Mouse (Mus musculus) liver, embryonic 15.5 days (tissue): ENCODE measurements around the gene Atp8a2. TPM values are rescaled to one million over a fixed set of nuclear protein-coding genes. Genes with fewer than 3 reads are reported as not detected.

Source experiments
- ATAC-seq: fragments of 200-750 bp; cut with Nextera tagmentation; 2 replicates; pipeline ENCODE4 v1.8.0; 2017; ENCODE audit warnings: moderate number of reproducible peaks, mild to moderate bottlenecking, moderate library complexity; ENCODE audit not compliant: insufficient read depth
- H3K27ac ChIP-seq: fragments of 300-500 bp; sonication (generic); replicated peaks from 2 replicates; pipeline ENCODE4 v1.5.1; 2015; ENCODE audit warnings: mild to moderate bottlenecking, inconsistent platforms
- H3K27me3 ChIP-seq: fragments of 300-500 bp; sonication (generic); 2 replicates; pipeline ENCODE4 v1.6.1; 2015; ENCODE audit warnings: mild to moderate bottlenecking, inconsistent platforms
- H3K36me3 ChIP-seq: fragments of 300-500 bp; sonication (generic); replicated peaks from 2 replicates; pipeline ENCODE4 v1.6.1; 2015; ENCODE audit warnings: moderate library complexity, mild to moderate bottlenecking, inconsistent platforms
- H3K4me1 ChIP-seq: fragments of 300-500 bp; sonication (generic); replicated peaks from 2 replicates; pipeline ENCODE4 v1.6.1; 2015; ENCODE audit warnings: inconsistent platforms
- H3K4me2 ChIP-seq: fragments of 300-500 bp; sonication (generic); 2 replicates; pipeline ENCODE4 v1.6.1; 2015; ENCODE audit warnings: moderate library complexity, mild to moderate bottlenecking, inconsistent platforms
- H3K4me3 ChIP-seq: fragments of 300-500 bp; sonication (generic); replicated peaks from 2 replicates; pipeline ENCODE4 v1.5.1; 2015; ENCODE audit warnings: mild to moderate bottlenecking, inconsistent platforms
- H3K9ac ChIP-seq: fragments of 300-500 bp; sonication (generic); 2 replicates; pipeline ENCODE4 v1.6.1; 2015; ENCODE audit warnings: moderate library complexity, mild to moderate bottlenecking, inconsistent platforms
- H3K9me3 ChIP-seq: fragments of 300-500 bp; sonication (generic); replicated peaks from 2 replicates; pipeline ENCODE4 v1.6.1; 2016; ENCODE audit warnings: inconsistent platforms
- WGBS: fragments of 180-500 bp; shearing (Covaris S2); methylation state at CpG from one replicate; pipeline ENCODE4 v1.1.7; 2015; ENCODE audit warnings: mixed read lengths; ENCODE audit not compliant: insufficient replicate concordance; 5-methylcytosine and 5-hydroxymethylcytosine counted together
- polyA plus RNA-seq: library from polyadenylated mRNA; unstranded; fragments of >200 nt; fragmentation: Nextera tagmentation; extraction: Ambion mirVana; gene quantifications from 2 replicates; pipeline ENCODE4 v1.2.1, GENCODE M21; 2015

The Atp8a2 gene
- polyA plus RNA-seq, 1 experiment from 2014 or later = 3.5 TPM

- Histone ChIP-seq H3K4me3 (no peak overlapping the region), H3K4me2 (no peak overlapping the region), H3K27me3 (no peaks in the 10 kb centered on the region), H3K27ac (no peak overlapping the region), H3K9me3 (no peaks in the 10 kb centered on the region), H3K4me1 (no peaks in the 10 kb centered on the region), H3K9ac (no peak overlapping the region), H3K36me3 (no peaks in the 10 kb centered on the region)
- 50% methylated on average over 7 of the region's 7 CpGs for WGBS
- no peak for ATAC-seq
These were observed 389.3 kb downstream of the Atp8a2 start for GRCm38 (mm10) chr14:59807528-59808300.

GRCm38 (mm10) chr14:59806910-59807309 is 390.1 kb downstream of the Atp8a2 start:
- Histone ChIP-seq H3K4me1 (no peaks in the 10 kb centered on the region), H3K4me3 (no peak overlapping the region), H3K9ac (no peak overlapping the region), H3K4me2 (no peak overlapping the region), H3K27me3 (no peaks in the 10 kb centered on the region), H3K36me3 (no peaks in the 10 kb centered on the region), H3K9me3 (no peaks in the 10 kb centered on the region), H3K27ac (no peak overlapping the region)
- WGBS = 43% methylated on average over 4 of the region's 4 CpGs
- no peak for ATAC-seq

GRCm38 (mm10) chr14:59806159-59806558 is 390.8 kb downstream of the Atp8a2 start:
- H3K27ac ChIP-seq = no peak overlapping the region
- H3K9ac ChIP-seq = no peak overlapping the region
- H3K4me1 ChIP-seq = no peaks in the 10 kb centered on the region
- H3K36me3 ChIP-seq = no peaks in the 10 kb centered on the region
- 52% methylated on average over 4 of the region's 4 CpGs for WGBS
- H3K4me3 ChIP-seq = no peak overlapping the region
- no peak overlapping the region for H3K4me2 ChIP-seq
- no peaks in the 10 kb centered on the region for H3K27me3 ChIP-seq
- no peaks in the 10 kb centered on the region for H3K9me3 ChIP-seq
- ATAC-seq = no peak

GRCm38 (mm10) chr14:59805683-59806082 is 391.3 kb downstream of the Atp8a2 start:
- ATAC-seq = no peak
- H3K9me3 ChIP-seq = no peaks in the 10 kb centered on the region
- no peaks in the 10 kb centered on the region for H3K27me3 ChIP-seq
- no peak overlapping the region for H3K9ac ChIP-seq
- 56% methylated on average over 7 of the region's 7 CpGs for WGBS
- H3K27ac ChIP-seq = no peak overlapping the region
- no peaks in the 10 kb centered on the region for H3K4me1 ChIP-seq
- no peaks in the 10 kb centered on the region for H3K36me3 ChIP-seq
- no peak overlapping the region for H3K4me2 ChIP-seq
- H3K4me3 ChIP-seq = no peak overlapping the region

- no peak overlapping the region for H3K9ac ChIP-seq
- no peaks in the 10 kb centered on the region for H3K27me3 ChIP-seq
- H3K27ac ChIP-seq = no peak overlapping the region
- 67% methylated on average over 8 of the region's 8 CpGs for WGBS
- no peaks in the 10 kb centered on the region for H3K4me1 ChIP-seq
- no peaks in the 10 kb centered on the region for H3K36me3 ChIP-seq
- no peak overlapping the region for H3K4me3 ChIP-seq
- ATAC-seq = no peak
- H3K4me2 ChIP-seq = no peak overlapping the region
- no peaks in the 10 kb centered on the region for H3K9me3 ChIP-seq
These were observed 394.9 kb downstream of the Atp8a2 start for GRCm38 (mm10) chr14:59801961-59802599.

- Histone ChIP-seq H3K4me1 (no peaks in the 10 kb centered on the region), H3K9me3 (no peaks in the 10 kb centered on the region), H3K4me2 (no peak overlapping the region), H3K4me3 (no peak overlapping the region), H3K9ac (no peak overlapping the region), H3K27ac (no peak overlapping the region), H3K27me3 (no peaks in the 10 kb centered on the region), H3K36me3 (no peaks in the 10 kb centered on the region)
- ATAC-seq = no peak
- 74% methylated on average over 3 of the region's 3 CpGs for WGBS
These were observed 397.5 kb downstream of the Atp8a2 start for GRCm38 (mm10) chr14:59799511-59799910.

- Histone ChIP-seq H3K27ac (no peak overlapping the region), H3K9me3 (no peaks in the 10 kb centered on the region), H3K27me3 (no peaks in the 10 kb centered on the region), H3K36me3 (0 out of 2 replicates have a peak, but pooled peaks cover 4% of the 10 kb centered on the region), H3K4me2 (no peak overlapping the region), H3K4me3 (no peak overlapping the region), H3K4me1 (no peaks in the 10 kb centered on the region), H3K9ac (no peak overlapping the region)
- 61% methylated on average over 10 of the region's 10 CpGs for WGBS
- no peak for ATAC-seq
These were observed 403.1 kb downstream of the Atp8a2 start for GRCm38 (mm10) chr14:59793841-59794240.

- no peak overlapping the region for H3K4me3 ChIP-seq
- no peak for ATAC-seq
- no peak overlapping the region for H3K27ac ChIP-seq
- no peaks in the 10 kb centered on the region for H3K4me1 ChIP-seq
- no peak overlapping the region for H3K4me2 ChIP-seq
- no peak overlapping the region for H3K9ac ChIP-seq
- H3K9me3 ChIP-seq = no peaks in the 10 kb centered on the region
- WGBS = 66% methylated on average over 11 of the region's 11 CpGs
- no peaks in the 10 kb centered on the region for H3K27me3 ChIP-seq
- H3K36me3 ChIP-seq = no peaks in the 10 kb centered on the region
These were observed 413.3 kb downstream of the Atp8a2 start for GRCm38 (mm10) chr14:59783348-59784341.

GRCm38 (mm10) chr14:59780391-59780790 is 416.6 kb downstream of the Atp8a2 start:
- no peaks in the 10 kb centered on the region for H3K9me3 ChIP-seq
- no peaks in the 10 kb centered on the region for H3K27me3 ChIP-seq
- H3K4me3 ChIP-seq = no peak overlapping the region
- ATAC-seq = no peak
- no peaks in the 10 kb centered on the region for H3K36me3 ChIP-seq
- no peak overlapping the region for H3K27ac ChIP-seq
- 85% methylated on average over 9 of the region's 9 CpGs for WGBS
- no peaks in the 10 kb centered on the region for H3K4me1 ChIP-seq
- H3K9ac ChIP-seq = no peak overlapping the region
- H3K4me2 ChIP-seq = no peak overlapping the region

- 34% methylated on average over 3 of the region's 3 CpGs for WGBS
These were observed 434.8 kb downstream of the Atp8a2 start for GRCm38 (mm10) chr14:59762227-59762626.

More at GRCm38 (mm10) chr14:59762227-59762626, 434.8 kb downstream of the Atp8a2 start:
- Histone ChIP-seq H3K27ac (no peak overlapping the region), H3K4me2 (no peak overlapping the region), H3K4me1 (peaks cover 3% of the 10 kb centered on the region; the same call in 1 of the 2 replicates), H3K4me3 (no peak overlapping the region), H3K36me3 (no peaks in the 10 kb centered on the region), H3K9me3 (no peaks in the 10 kb centered on the region), H3K27me3 (no peaks in the 10 kb centered on the region), H3K9ac (no peak overlapping the region)
- no peak for ATAC-seq
